Mouse (Mus musculus) thymus, postnatal 0 days (tissue): ENCODE measurements around the gene 2410137M14Rik. TPM values are rescaled to one million over a fixed set of nuclear protein-coding genes. Genes with fewer than 3 reads are reported as not detected.
A peak's percentile ranks its signal among the peaks of the same experiment; 100 is the strongest.
"Not testable (repeated sequence)": the region's sequence is repeated elsewhere in the genome, so short reads cannot be mapped to it uniquely, and the experiment has no call there.

Experiments used
- DNase-seq: peaks from one replicate; pipeline ENCODE4 v3.0.0-alpha.2; 2015; ENCODE audit warnings: low spot score
- polyA plus RNA-seq: library from polyadenylated mRNA; unstranded; fragments of >200 nt; fragmentation: Nextera tagmentation; extraction: Ambion mirVana; gene quantifications from 2 replicates; pipeline ENCODE4 v1.2.1, GENCODE M21; 2015

The 2410137M14Rik gene
- not detected in 2 replicates for polyA plus RNA-seq

- DNase-seq: no peak
These were observed at the start of gene 2410137M14Rik for GRCm38 (mm10) chr17:36981221-36981813. Gene 2410137M14Rik, minus strand, starts transcription at chr17:36981237.

- no peak for DNase-seq
These were observed 48.1 kb upstream of the 2410137M14Rik start for GRCm38 (mm10) chr17:37029162-37029561.

DNA sequence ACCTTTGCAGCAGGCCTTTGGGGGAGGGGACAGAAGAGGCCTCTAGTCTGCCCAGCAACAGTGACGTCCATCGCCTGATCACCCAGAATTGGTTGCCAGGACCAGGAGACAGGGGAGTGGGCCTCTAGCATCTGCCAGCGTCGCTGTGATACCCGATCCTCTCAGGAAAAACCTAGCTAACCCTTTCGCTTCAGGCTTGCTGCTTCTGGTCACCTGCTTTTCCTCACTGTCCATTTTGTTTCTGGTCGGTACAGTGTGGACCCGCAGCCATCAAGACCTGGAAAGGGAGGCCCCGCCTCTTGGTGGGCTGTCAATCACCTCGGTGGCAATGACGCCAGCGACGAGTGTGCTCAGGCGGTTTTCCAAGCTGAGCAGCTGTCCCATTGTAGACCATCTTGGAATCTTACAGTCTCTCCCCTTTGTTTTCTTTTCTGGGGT lies 47.7 kb upstream of the 2410137M14Rik start:
- peak; percentile 82 for DNase-seq

GRCm38 (mm10) chr17:37028212-37028611 lies 47.2 kb upstream of the 2410137M14Rik start:
- no peak for DNase-seq

- no peak for DNase-seq
These were observed 46.4 kb upstream of the 2410137M14Rik start for GRCm38 (mm10) chr17:37027486-37027885.

DNA sequence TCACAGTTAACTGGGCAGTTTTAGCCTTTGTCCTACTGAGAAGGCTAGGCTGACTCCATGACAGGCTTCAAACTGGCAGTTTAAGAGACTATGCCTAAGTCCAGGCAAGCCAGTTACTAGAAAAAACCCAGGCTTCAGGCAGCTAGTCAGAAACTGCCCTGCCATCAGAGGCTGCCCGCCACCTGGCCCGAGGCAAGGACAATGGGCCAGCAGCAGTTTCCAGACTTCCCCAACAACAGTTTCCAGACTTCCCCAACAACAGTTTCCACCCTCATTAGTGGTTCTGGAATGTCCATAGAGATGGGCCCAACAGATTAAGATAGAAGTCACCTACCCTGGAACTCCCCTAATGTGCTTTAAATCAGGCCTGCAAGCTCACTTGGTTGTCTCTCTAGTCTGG lies 45.4 kb upstream of the 2410137M14Rik start:
- DNase-seq: no peak

- DNase-seq: no peak
These were observed 41.9 kb upstream of the 2410137M14Rik start, which contains the start of gene Mog for GRCm38 (mm10) chr17:37022628-37023576. Gene Mog, minus strand, starts transcription at chr17:37023398.

GRCm38 (mm10) chr17:37019242-37019641 lies 38.2 kb upstream of the 2410137M14Rik start:
- not testable (repeated sequence) for DNase-seq

DNA sequence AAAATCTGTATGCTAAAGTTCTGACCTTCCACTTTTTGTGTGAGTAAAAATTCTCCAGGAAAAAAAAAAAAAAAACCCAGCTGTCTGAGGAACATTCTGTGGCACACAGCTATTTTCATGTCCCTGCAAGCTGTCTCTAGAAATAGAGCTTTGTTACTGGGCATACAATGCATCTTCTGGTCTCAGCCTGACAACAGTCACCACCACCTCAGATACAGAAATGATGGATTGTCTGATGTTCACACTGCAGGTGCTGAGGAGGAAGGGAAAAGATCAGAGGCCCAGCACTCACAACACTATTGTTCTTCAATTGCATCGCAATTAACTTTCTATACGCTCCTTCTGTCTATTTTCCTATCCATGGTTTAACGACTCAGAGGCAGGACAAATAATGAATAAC lies 37.3 kb upstream of the 2410137M14Rik start:
- no peak for DNase-seq

DNA sequence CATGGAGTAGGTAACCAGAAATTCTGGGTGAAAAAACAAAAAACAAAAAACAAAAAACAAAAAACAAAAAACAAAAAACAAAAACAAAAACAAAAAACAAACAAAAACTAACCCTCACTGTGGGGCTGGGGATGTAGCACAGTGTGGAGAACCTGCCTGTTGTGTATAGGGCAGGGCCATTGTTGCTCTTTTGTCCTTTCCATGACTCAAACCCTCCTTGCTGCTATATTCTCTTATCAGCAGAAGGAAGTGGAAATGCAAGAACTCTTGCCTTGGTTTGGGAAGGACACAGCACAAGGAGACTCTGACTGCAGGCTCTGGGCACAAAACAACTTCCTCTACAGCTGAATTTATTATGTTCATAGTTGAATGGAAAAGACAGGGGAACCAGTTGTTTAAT lies 35.3 kb upstream of the 2410137M14Rik start:
- DNase-seq: no peak

DNA sequence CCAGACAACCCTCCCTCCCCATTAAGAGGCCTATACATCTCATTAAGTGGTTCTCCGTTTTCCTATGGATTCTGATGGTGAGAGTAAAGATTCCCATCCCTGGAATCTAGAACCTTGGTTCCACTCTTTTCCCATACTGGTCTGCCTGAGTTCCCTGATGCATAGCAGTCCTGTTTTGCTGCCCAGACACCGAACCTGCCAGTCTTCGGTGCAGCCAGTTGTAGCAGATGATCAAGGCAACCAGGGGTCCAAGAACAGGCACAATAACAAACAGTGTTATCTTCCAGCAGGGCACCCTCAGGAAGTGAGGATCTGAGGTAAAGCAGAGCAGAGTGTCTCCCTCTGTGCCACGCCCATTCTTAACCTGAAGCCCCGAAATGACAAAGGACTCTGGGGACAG lies 31.1 kb upstream of the 2410137M14Rik start:
- DNase-seq: no peak

DNA sequence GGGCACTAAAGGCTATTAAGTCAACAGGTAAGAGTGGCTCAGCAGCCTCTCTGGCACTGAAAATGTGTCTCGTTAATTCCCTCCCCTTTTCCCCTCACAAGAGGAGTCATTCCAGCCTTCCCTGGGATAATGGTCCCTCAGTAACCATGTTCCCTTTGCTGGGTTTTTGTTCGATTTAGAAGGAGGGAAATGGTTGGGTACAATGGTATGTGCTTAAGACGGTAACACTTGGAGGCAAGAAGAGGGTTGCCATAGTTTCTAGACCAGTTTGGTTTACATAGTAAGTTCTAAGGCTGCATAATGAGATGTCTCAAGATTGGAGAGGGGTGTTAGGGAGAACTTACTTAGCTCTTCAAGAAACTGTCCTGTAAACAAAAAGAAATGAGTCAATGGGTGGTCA lies 30.7 kb upstream of the 2410137M14Rik start:
- DNase-seq: no peak

- peak; percentile 9 for DNase-seq
These were observed 28.5 kb upstream of the 2410137M14Rik start for GRCm38 (mm10) chr17:37009460-37010042.

DNA sequence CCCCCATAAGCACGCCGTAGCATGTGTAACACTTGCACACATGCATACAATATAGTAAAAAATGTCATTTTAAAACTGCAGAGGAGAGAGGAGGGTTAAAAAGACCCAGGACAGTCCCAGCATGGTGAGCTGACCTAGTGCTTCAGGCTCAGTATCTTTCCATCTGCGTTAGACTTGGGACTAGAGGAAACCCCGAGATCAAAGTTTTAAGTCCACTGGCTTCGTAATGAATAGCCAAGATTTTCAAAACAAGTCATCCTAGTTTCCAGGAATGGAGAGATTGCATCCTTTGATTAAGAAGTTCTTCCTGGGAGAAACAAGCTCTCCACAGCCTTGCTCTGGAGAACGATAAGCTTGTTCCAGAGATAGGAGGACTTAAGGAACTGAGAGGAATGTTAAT lies 27.1 kb upstream of the 2410137M14Rik start:
- no peak for DNase-seq

DNA sequence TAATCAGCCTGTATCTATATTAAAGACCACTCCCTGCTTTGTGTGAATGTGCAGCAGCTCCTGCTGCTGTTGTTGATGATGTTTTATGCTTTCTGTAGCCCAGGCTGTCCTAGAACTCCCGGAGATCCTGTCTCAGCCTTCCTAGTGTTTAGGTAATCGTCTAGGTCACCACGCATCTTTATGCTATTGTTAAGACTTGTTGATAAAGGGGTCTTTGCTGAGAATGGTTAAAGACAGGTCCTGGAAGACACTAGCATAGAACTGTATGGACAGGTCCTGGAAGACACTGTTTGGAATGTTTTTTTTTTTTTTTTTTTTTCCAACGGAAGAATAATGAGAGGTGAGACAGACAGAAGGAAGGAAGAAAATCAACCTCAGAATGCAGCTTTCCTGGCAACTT lies 22.3 kb upstream of the 2410137M14Rik start:
- no peak for DNase-seq

DNA sequence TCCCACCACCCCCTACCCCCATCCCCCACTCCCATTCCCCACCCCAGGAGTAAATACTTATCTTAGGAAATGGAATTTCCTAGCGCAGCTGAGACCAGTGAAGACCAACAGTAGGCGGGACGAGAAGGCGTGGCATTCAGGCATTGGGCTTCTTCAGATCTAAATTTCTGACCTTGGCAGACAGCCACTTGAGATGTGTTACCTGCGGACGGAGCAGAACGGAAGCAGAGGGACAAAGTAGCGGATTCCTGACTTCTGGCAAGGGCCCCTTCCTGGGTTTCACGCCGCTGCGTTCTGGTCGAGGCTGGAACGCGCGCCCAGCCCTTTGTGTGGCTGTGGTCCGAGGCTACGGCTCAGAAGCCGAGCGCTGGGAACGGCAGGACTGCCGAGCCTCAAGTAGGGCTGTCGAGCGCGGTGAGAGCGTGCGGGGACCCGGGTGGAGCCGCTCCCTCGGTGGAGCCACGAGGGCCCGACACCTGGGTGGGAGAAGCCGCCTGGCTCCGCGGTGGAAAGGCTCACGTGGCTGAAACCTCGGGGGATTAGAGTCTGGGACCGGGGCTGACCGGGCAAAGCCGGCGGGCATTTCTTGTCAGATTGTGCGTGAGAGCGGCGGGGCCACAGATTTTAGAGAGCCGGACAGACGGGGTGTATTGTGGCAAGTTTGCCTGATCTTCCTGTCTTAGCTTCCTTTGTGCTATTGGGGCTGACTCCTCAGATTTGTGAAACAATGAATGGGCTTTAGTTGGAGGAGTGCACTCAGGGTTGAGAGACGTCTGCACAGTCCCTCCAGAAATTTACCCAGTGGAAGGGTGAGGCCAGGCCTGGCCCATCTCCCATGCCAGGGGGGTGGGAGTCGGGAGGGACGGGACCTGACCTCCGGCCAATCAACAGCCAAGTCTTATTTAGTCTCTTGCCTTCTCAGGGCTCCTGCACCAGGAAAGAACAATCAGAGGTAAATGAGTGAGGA lies 21.6 kb upstream of the 2410137M14Rik start:
- DNase-seq: no peak

- DNase-seq: no peak
These were observed 19.8 kb upstream of the 2410137M14Rik start, which contains the start of gene Zfp57 for GRCm38 (mm10) chr17:37000863-37001262. Gene Zfp57, plus strand, starts transcription at chr17:37001163.

DNA sequence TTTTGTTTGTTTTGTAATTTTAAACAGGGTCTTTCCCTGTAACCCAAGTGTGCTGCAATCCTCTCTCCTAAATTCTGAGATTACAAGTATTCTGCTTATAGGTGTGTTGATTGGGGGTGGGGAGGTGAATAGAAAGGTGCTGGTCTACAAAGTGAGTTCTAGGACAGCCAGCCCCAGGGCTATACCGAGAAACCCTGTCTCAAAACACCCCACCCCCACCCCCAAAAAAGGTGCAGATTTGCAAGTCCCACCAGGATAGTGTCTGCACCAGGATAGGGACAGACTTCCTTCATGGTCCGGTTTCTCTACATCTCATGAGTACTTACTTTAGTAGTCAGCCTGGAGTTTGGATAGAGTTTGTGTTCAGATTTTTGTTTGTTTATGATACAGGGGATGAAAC lies 17.4 kb upstream of the 2410137M14Rik start:
- DNase-seq: no peak

DNA sequence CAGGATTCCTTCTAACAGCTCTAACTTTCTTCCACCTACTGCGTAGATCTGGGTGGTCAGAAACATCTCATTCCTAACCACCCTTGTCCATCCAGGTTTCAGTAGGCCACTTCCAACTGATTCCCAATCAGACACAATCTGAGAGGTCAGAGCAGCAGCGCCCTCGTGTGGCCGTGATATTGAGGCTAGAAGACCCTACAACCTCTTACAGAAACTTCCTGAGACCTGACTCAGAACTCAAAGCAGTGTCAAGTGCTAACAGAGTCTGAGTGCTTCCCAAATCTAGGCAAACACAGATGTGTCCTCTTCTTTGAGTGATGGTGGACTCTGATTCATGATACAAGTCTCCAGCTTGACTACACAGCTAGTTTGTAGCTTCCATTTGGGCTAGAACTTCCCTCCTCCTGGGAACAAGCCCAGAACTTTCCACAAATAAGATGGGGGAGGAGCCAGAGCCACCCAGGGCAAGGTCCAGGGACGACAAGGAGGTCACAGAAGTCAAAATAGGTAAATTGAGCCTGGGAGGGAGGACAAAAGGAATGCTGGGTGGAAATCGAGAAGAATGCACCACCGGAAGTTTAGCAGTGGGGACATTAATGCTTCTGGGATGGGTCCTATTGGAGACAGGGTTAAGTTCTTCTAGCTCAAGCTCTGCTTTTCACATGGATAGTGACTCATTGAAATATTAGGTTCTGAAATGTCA lies 16.1 kb upstream of the 2410137M14Rik start:
- DNase-seq: peak; percentile 68

- DNase-seq: no peak
These were observed 14.4 kb upstream of the 2410137M14Rik start for GRCm38 (mm10) chr17:36995448-36995847.
